Mouse (Mus musculus): ENCODE measurements around the gene Mrgprd. TPM values are rescaled to one million over a fixed set of nuclear protein-coding genes. Genes with fewer than 3 reads are reported as not detected.

The Mrgprd gene
- polyA plus RNA-seq (2012; rRNA removed) = not detected in 2 replicates

DNA sequence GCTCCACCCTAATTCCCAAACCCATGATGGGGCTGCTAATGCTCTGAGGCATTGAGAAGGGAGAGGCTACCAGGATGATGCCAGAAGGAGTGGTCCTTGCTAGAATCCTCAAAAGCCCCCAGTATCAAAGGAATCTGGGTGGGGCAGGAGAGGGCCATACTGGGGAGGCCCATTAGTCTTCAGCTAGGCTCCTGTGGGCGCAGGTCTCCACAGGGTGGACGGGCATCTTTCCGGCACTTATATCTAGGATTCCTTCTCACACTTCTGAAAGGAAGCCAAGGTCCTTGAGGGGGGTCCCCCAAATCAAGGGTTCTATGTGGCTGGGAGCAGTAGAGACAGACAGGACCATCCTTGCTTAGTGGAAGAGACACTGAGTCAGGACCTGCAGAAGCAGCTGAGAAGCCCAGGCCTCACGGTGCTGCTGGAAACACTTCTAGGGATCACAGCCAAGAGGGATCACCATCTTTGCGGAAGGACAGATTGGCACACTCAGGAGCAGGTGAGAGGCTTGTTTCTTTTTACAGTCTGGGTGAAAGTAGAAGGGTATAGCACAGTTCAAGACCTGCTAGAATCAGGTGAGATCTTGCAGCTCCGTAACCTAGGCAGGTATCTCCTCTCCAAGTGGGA, at the start of gene Mrgprd:
Gene Mrgprd (plus strand): TSS at position 51 of the 627 bp plus-strand sequence.

GRCm38 (mm10) chr7:145283487-145284187, 31.0 kb upstream of the Mrgprd start, which contains the start of gene Tpcn2:
Gene Tpcn2 (minus strand): TSS chr7:145284011.

DNA sequence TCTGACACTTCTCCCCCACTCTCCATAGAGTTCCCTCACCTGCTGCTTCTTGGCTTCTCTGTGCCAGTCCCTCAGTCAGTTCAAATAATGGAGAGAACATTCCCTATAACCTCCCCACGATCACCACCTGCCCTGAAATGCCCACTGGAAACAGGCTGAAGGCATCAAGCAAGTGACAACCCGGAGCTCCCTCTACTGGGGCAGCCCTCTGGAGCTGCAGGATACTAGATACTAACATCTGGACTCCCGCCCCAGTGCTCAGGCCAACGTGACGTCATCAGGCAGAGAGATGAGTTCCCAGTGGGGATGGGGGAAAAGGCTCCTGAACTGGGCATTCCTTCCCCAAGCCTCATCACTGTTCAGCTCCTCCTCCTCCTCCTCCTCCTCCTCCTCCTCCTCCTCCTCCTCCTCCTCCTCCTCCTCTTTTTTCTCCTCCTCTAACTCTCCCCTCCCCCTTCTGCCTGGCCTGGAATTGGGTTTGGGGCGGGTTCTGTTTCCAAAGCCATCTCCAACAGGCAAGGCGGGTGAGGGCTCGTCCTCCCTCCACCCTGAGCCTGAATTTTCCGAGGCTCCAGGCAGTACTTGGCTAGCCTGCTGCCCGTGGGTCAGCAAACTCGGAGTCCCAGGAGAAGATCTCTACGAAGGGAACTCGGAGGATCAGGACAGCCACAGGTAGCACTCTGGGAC, 14.2 kb upstream of the Mrgprd start, which contains the start of gene Mrgprf:
Gene Mrgprf (plus strand): TSS at position 508 of the 687 bp plus-strand sequence.

Other genes with a start within 250 kb of the Mrgprd start
- gene 1810010D01Rik, start 106.7 kb upstream of the Mrgprd start, polyA plus RNA-seq (2012; rRNA removed) = 0.12 and 0.41 TPM in 2 replicates
- 4.1 and 5.0 TPM in 2 replicates for gene Tpcn2, start 30.8 kb upstream of the Mrgprd start, polyA plus RNA-seq (2012; rRNA removed)
- 0.24 and 0.28 TPM in 2 replicates for gene Mrgprf, start 14.0 kb upstream of the Mrgprd start, polyA plus RNA-seq (2012; rRNA removed)

Data from liver, embryonic 18 days (tissue).